Mouse (Mus musculus): ENCODE measurements around the gene Psmb6.

GRCm38 (mm10) chr11:70516352-70516751 is 8.8 kb upstream of the Psmb6 start:
- TF ChIP-seq POLR2A (IDR thresholded peaks at IDR 0.05; ENCODE audit: control insufficient read depth, low read depth, low read length) (no peak), CTCF (IDR thresholded peaks at IDR 0.05; ENCODE audit: control insufficient read depth, insufficient read depth, insufficient replicate concordance, low read depth, low read length) (no peak)

All from testis, adult 2 months (tissue).